ENCODE assay signal across 8 mouse cellular contexts in the genomic region with DNA sequence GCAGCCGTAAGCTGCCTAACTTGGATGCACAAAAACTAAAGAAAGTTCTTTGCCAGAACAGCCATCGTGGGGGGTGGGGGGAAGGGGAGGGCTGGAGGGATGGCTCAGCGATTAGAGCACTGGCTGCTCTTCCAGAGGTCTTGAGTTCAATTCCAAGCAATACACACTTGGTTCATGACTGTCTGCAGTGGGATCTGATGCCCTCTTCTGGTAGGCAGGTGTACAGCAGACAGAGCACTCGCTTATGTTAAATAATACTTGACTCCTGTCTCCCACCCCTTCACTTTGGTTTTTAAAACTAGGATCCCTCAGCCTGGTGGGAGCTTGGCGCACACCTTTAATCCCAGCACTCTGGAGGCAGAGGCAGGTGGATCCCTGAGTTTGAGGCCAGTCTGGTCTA. TPM values are rescaled to one million over a fixed set of nuclear protein-coding genes. Genes with fewer than 3 reads are reported as not detected.
DNase-seq lines count a peak whose midpoint lies in the region; ATAC-seq and TF ChIP-seq lines count a peak whose summit lies in the region.

No protein-coding gene starts in this region.

- 25% methylated on average over 5 of the region's 5 CpGs for WGBS in kidney, adult 2 months
- WGBS in stomach, postnatal 0 days, result 26% methylated on average over 5 of the region's 5 CpGs

- peak; percentile 64 for DNase-seq in gastrocnemius, adult 2 months
- DNase-seq in gastrocnemius, adult 8-10 months (ENCODE audit: low spot score in 2 of 2), result no peak
- DNase-seq in 3T3-L1 (ENCODE audit: low read depth, low spot score), result peak; percentile 73
- peak; percentile 65 for DNase-seq in T-cell, adult 2 months (ENCODE audit: low spot score)
- peak; percentile 55 for DNase-seq in embryo, embryonic 11 days
- peak; percentile 69 for DNase-seq in kidney, adult 2 months
- DNase-seq in lung, postnatal 25 days (ENCODE audit: low spot score), result peak; percentile 56
- DNase-seq in stomach, postnatal 0 days (ENCODE audit: low spot score), result peak; percentile 63

- no peak for TF ChIP-seq POLR2A in kidney, adult 2 months (IDR thresholded peaks at IDR 0.05; ENCODE audit: low read depth, low read length)

- no peaks in the 10 kb centered on the region; the same call in 1 of the 2 replicates for H3K4me1 ChIP-seq in kidney, adult 2 months (ENCODE audit: control insufficient read depth, insufficient read depth, low read length)
- no peaks in the 10 kb centered on the region for H3K4me1 ChIP-seq in stomach, postnatal 0 days (replicated peaks; ENCODE audit: control insufficient read depth, insufficient read depth)

- peak; percentile 95 for TF ChIP-seq CTCF in gastrocnemius, adult 2 months (IDR thresholded peaks at IDR 0.05)
- peak; percentile 84 for TF ChIP-seq CTCF in kidney, adult 2 months (conservative IDR thresholded peaks at IDR 0.05; ENCODE audit: insufficient read depth, insufficient read length, low read depth, low read length)
- peak; percentile 85 for TF ChIP-seq CTCF in stomach, postnatal 0 days (IDR thresholded peaks at IDR 0.05; ENCODE audit: low read depth)

- ATAC-seq in stomach, postnatal 0 days (ENCODE audit: low FRiP score, low TSS enrichment), result no peak

- H3K4me2 ChIP-seq in stomach, postnatal 0 days (replicated peaks; ENCODE audit: low read depth), result no peak overlapping the region

- H3K9ac ChIP-seq in stomach, postnatal 0 days (ENCODE audit: low read length), result no peak overlapping the region

- no peak overlapping the region for H3K4me3 ChIP-seq in gastrocnemius, adult 2 months
- no peak overlapping the region for H3K4me3 ChIP-seq in kidney, adult 2 months (ENCODE audit: insufficient read depth, low read depth, low read length)
- no peak overlapping the region for H3K4me3 ChIP-seq in stomach, postnatal 0 days (ENCODE audit: low read depth, low read length)

- no peak overlapping the region for H3K27ac ChIP-seq in gastrocnemius, adult 2 months
- H3K27ac ChIP-seq in kidney, adult 2 months (ENCODE audit: insufficient read depth, low read depth, low read length), result no peak overlapping the region
- H3K27ac ChIP-seq in stomach, postnatal 0 days (replicated peaks), result no peak overlapping the region

- H3K27me3 ChIP-seq in kidney, adult 2 months (replicated peaks; ENCODE audit: control insufficient read depth, insufficient read depth, low read length), result no peaks in the 10 kb centered on the region
- H3K27me3 ChIP-seq in stomach, postnatal 0 days (ENCODE audit: control insufficient read depth, insufficient read depth, low read length), result no peaks in the 10 kb centered on the region

- intact Hi-C loops in gastrocnemius, adult 2 months (cut with DNase I), result loop anchor here (2.0 kb wide), 1 partner anchor 53 kb away; no protein-coding TSS in a partner anchor

- H3K36me3 ChIP-seq in kidney, adult 2 months (ENCODE audit: control insufficient read depth, insufficient read depth, low read length), result no peaks in the 10 kb centered on the region
- no peaks in the 10 kb centered on the region for H3K36me3 ChIP-seq in stomach, postnatal 0 days (ENCODE audit: control insufficient read depth, insufficient read depth, low read length)

- TF ChIP-seq EP300 in stomach, postnatal 0 days (optimal IDR thresholded peaks at IDR 0.05), result no peak

- no peaks in the 10 kb centered on the region for H3K9me3 ChIP-seq in stomach, postnatal 0 days (ENCODE audit: control insufficient read depth, low read length)

RNA-seq across cellular contexts. Expression of gene Tmprss9, which starts 4.4 kb away (rescaled TPM):
- total RNA-seq in gastrocnemius, adult 2 months (2021), result under 1 TPM in 1 of 2 experiments, not detected in 1; 0.08 TPM
- total RNA-seq in gastrocnemius, adult 8-10 months (2022), result under 1 TPM in 1 of 4 experiments, not detected in 3; 0.13 TPM
- 0.33 and 0.52 TPM in 2 replicates for polyA plus RNA-seq in kidney, adult 2 months (2012; rRNA removed)
- polyA plus RNA-seq in stomach, postnatal 0 days (2015; fragmentation: Nextera tagmentation; extraction: Ambion mirVana), result 2.0 and 2.2 TPM in 2 replicates

RNA-seq across cellular contexts. Expression of gene Sppl2b, which starts 21.0 kb away (rescaled TPM):
- total RNA-seq in gastrocnemius, adult 2 months (2021), result 10 to 100 TPM; 11.3 to 18.5 TPM
- 10 to 100 TPM; 11.3 to 12.5 (median 11.7) TPM for total RNA-seq in gastrocnemius, adult 8-10 months (2022)
- polyA plus RNA-seq in kidney, adult 2 months (2012; rRNA removed), result 58.2 and 88.0 TPM in 2 replicates
- 17.7 and 23.0 TPM in 2 replicates for polyA plus RNA-seq in stomach, postnatal 0 days (2015; fragmentation: Nextera tagmentation; extraction: Ambion mirVana)

RNA-seq across cellular contexts. Expression of gene Lsm7, which starts 21.0 kb away (rescaled TPM):
- total RNA-seq in gastrocnemius, adult 2 months (2021), result 10 to 100 TPM; 13.5 to 20.0 TPM
- total RNA-seq in gastrocnemius, adult 8-10 months (2022), result 10 to 100 TPM in 3 of 4 experiments, 1 to 10 TPM in 1; 6.2 to 19.0 (median 14.5) TPM
- polyA plus RNA-seq in kidney, adult 2 months (2012; rRNA removed), result 79.0 and 98.1 TPM in 2 replicates
- 176 and 180 TPM in 2 replicates for polyA plus RNA-seq in stomach, postnatal 0 days (2015; fragmentation: Nextera tagmentation; extraction: Ambion mirVana)

RNA-seq across cellular contexts. Expression of gene Timm13, which starts 24.7 kb away (rescaled TPM):
- 100 to 1,000 TPM; 110 to 139 TPM for total RNA-seq in gastrocnemius, adult 2 months (2021)
- total RNA-seq in gastrocnemius, adult 8-10 months (2022), result 100 to 1,000 TPM; 119 to 143 (median 123) TPM
- polyA plus RNA-seq in kidney, adult 2 months (2012; rRNA removed), result 375 and 474 TPM in 2 replicates
- polyA plus RNA-seq in stomach, postnatal 0 days (2015; fragmentation: Nextera tagmentation; extraction: Ambion mirVana), result 292 and 304 TPM in 2 replicates

RNA-seq across cellular contexts. Expression of gene Lingo3, which starts 32.2 kb away (rescaled TPM):
- 10 to 100 TPM; 10.9 to 11.3 TPM for total RNA-seq in gastrocnemius, adult 2 months (2021)
- total RNA-seq in gastrocnemius, adult 8-10 months (2022), result 10 to 100 TPM in 3 of 4 experiments, 1 to 10 TPM in 1; 7.4 to 12.5 (median 10.4) TPM
- 0.03 and 0.09 TPM in 2 replicates for polyA plus RNA-seq in kidney, adult 2 months (2012; rRNA removed)
- polyA plus RNA-seq in stomach, postnatal 0 days (2015; fragmentation: Nextera tagmentation; extraction: Ambion mirVana), result 0.12 and 0.17 TPM in 2 replicates

Comparison
In these comparisons a context has a peak if more than half of its experiments do, and no peak if none do; other contexts are left out.
1. DNase-seq: peak in gastrocnemius, adult 2 months (single experiment), 3T3-L1 (single experiment), T-cell, adult 2 months (single experiment), embryo, embryonic 11 days (single experiment), kidney, adult 2 months (single experiment), lung, postnatal 25 days (single experiment) and stomach, postnatal 0 days (single experiment); none in gastrocnemius, adult 8-10 months (0 of 2).
2. Peak in every context shown above with its lines, with median percentiles within 50 percentile points of each other: CTCF ChIP-seq.